Mouse (Mus musculus): ENCODE data around the gene AW822073. TPM values are rescaled to one million over a fixed set of nuclear protein-coding genes. Genes with fewer than 3 reads are reported as not detected.

AW822073 gene
- polyA plus RNA-seq (2012), result not detected in 2 replicates

DNA sequence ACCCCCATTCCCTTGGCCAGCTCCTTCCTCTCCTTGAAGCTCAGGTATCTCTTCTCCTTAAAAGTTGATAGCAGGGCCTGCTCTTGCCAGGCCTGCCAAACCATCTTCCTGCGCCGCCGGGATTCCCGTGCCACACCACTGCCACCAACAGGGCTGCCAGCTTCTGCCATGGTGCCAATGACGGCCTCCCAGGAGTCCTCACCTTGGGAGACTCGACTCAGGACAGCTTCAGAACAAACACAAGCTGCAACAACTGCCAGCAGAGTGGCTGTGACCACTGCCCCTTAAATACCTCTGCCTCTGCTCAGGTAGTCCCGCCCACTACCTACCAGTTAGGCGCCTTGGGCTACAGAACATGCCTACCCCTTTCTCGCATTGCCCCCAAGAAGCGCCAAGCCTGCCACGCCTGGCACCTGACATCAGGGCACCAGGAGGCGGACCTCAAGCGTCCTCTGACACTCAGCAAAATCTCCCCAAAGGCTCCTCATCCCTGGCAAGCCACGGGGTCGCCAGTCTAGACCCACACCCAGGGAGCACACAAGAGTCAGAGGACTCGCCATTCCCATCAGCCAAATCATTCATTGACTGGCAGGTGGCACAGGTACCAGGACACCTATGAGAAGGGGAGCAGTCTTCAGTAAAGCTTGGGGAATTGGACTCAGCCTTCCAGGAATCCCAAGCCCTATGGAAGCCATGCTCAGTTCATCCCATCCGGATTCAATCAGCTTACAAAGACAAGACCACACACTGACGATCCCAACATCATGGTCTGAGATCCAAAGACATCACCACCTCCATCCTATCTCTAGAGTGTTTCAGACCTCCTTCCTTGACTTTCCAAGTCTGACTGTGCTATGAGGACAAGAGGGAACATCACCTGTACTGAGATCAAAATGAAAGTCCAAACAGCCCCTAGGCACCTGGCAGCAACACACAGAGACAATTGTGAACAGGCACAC, at the start of gene AW822073:
TSS of gene AW822073 (minus strand) at position 104 of the 959 bp plus-strand sequence.

DNA sequence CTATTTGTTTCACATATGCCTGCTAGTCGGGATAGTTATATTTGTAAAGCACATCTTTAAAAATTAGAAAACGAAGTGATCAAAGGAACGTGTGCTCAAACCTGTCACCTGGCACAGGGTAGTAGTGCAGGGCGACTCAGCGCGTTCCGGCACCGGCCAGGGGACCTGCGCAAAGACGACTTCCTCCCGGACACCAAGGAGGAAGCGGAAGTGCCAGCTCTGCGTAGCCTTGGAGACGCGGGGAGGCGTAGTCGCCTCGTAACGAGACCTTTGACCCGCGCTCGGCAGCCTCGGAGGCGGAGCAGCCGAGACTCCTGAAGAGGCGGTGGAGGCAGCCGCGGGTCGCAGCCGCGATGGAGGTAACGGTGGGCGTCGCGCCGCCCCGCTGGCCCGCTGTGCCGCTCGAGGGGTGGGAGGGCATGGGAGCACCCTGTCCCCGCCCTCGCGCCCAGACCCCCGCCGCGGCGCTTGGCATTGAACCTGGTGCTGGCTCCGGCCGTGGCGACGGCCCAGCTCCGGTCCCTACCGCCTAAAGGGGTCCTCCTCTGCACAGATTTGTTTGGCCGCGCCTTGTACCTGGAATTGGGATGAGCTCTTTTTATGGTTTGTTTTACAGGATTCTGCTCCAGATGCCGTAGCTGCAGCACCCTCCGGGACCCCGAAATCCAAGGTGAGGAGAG, 30.6 kb upstream of the AW822073 start, which contains the start of gene Gcc2:
TSS of gene Gcc2 (plus strand) at position 285 of the 680 bp plus-strand sequence.

DNA sequence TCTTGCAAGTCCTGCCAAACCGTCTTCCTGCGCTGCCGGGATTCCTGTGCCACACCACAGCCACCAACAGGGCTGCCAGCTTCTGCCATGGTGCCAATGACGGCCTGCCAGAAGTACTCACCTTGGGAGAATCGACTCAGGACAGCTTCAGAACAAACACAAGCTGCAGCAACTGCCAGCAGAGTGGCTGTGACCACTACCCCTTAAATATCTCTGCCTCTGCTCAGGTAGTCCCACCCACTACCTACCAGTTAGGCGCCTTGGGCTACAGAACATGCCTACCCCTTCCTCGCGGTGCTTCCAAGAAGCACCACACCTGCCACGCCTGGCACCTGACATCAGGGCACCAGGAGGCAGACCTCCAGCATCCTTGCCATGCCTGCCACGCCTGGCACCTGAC, 11.9 kb upstream of the AW822073 start, which contains the start of gene Gm4981:
TSS of gene Gm4981 (minus strand) at position 89 of the 400 bp plus-strand sequence.

DNA sequence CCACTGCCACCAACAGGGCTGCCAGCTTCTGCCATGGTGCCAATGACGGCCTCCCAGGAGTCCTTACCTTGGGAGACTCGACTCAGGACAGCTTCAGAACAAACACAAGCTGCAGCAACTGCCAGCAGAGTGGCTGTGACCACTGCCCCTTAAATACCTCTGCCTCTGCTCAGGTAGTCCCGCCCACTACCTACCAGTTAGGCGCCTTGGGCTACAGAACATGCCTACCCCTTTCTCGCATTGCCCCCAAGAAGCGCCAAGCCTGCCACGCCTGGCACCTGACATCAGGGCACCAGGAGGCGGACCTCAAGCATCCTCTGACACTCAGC, 7.9 kb upstream of the AW822073 start, which contains the start of gene Duxf3:
TSS of gene Duxf3 (minus strand) at position 35 of the 329 bp plus-strand sequence.

Other genes starting within 250 kb of the AW822073 start
- 0.03 TPM in 1 of 2 replicates, not detected in the other for gene Duxf3, start 7.7 kb upstream of the AW822073 start, polyA plus RNA-seq (2012)
- gene Gm4981, start 11.8 kb upstream of the AW822073 start, polyA plus RNA-seq (2012), result not detected in 2 replicates
- 5.8 and 7.3 TPM in 2 replicates for gene Gcc2, start 30.6 kb upstream of the AW822073 start, polyA plus RNA-seq (2012)
- gene Lims1, start 98.5 kb upstream of the AW822073 start, polyA plus RNA-seq (2012), result 2.6 and 2.7 TPM in 2 replicates
- gene Ranbp2, start 222.0 kb upstream of the AW822073 start, polyA plus RNA-seq (2012), result 4.8 and 7.3 TPM in 2 replicates